Mouse (Mus musculus) spleen, adult 2 months (tissue): ENCODE results near the gene Abca1. TPM values are rescaled to one million over a fixed set of nuclear protein-coding genes. Genes with fewer than 3 reads are reported as not detected.

ENCODE experiments used
- DNase-seq, 2 experiments: peaks; one replicate each; pipeline versions ENCODE4 v3.0.0 to v3.0.0-alpha.2; 2012 to 2021; ENCODE audit warnings: low spot score in 2 of 2, low read depth in 1 of 2
- H3K27ac ChIP-seq: fragments of 200-500 bp; 2 replicates; pipeline ENCODE4 v1.5.1; 2012; ENCODE audit warnings: low read length, inconsistent platforms; ENCODE audit not compliant: insufficient read depth
- H3K27me3 ChIP-seq: fragments of 200-500 bp; 2 replicates; pipeline ENCODE4 v1.6.1; 2012; ENCODE audit warnings: mild to moderate bottlenecking, moderate library complexity, low read length, inconsistent platforms; ENCODE audit not compliant: control insufficient read depth, insufficient read depth
- H3K36me3 ChIP-seq: fragments of 200-500 bp; 2 replicates; pipeline ENCODE4 v1.6.1; 2012; ENCODE audit warnings: mild to moderate bottlenecking, low read length, inconsistent platforms; ENCODE audit not compliant: control insufficient read depth, insufficient read depth
- H3K4me1 ChIP-seq: fragments of 200-500 bp; 2 replicates; pipeline ENCODE4 v1.6.1; 2011; ENCODE audit warnings: inconsistent platforms; ENCODE audit not compliant: control insufficient read depth, insufficient read depth, insufficient read length
- H3K4me3 ChIP-seq: fragments of 200-500 bp; 2 replicates; pipeline ENCODE4 v1.5.1; 2011; ENCODE audit warnings: mild to moderate bottlenecking, inconsistent platforms; ENCODE audit not compliant: insufficient read depth, insufficient read length; ENCODE audit errors: extremely low read depth
- CTCF ChIP-seq: fragments of 200-500 bp; IDR thresholded peaks from 2 replicates; pipeline ENCODE4 v1.5.1; 2011; ENCODE audit warnings: mild to moderate bottlenecking, inconsistent platforms; ENCODE audit not compliant: insufficient read depth, insufficient read length, insufficient replicate concordance; ENCODE audit errors: extremely low read depth
- POLR2A ChIP-seq: fragments of 200-500 bp; IDR thresholded peaks from 2 replicates; pipeline ENCODE4 v1.6.1; 2011; ENCODE audit warnings: low read depth, low read length, inconsistent platforms
- WGBS: fragments of 180-500 bp; shearing (Covaris S2); methylation state at CpG from one replicate; pipeline ENCODE4 v1.1.7; 2018; 5-methylcytosine and 5-hydroxymethylcytosine counted together
- polyA plus RNA-seq: library from polyadenylated mRNA; depleted of rRNA; stranded (reverse); fragments of >200 nt; gene quantifications from 2 replicates; pipeline ENCODE4 v1.2.3, GENCODE M21; 2012; rRNA removed

The Abca1 gene
- 6.8 and 7.6 TPM in 2 replicates for polyA plus RNA-seq

DNA sequence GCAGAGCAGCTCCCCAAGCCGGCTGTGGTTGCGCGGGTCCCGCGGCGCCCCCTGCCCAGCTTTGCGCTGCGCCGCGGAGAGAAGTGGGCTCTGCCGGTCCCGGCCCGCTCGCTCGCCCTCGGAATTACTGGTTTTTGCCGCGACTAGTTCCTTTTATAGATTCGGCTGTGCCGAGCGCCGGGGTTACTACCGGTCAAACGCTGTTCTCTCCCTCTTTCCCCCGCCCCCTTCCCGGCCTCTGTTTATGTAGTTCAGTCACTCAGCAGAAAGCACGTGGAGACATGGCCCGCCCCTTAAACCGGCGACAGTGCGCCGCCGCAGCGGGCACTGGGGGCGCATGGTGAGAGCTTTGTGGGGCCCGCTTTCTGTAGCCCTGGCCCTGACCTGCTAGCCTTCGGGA lies at the start of gene Abca1:
Gene Abca1, minus strand, starts transcription at position 129 of the 400 bp plus-strand sequence.
- WGBS = under 1% methylated on average over 37 of the region's 37 CpGs
- H3K4me3 ChIP-seq = peak within 1 kb of the TSS; percentile 70

GRCm38 (mm10) chr4:53204482-53204881 lies 44.8 kb upstream of the Abca1 start:
- no peaks in the 10 kb centered on the region for H3K4me1 ChIP-seq
- H3K27me3 ChIP-seq = no peaks in the 10 kb centered on the region
- H3K27ac ChIP-seq = no peak overlapping the region
- H3K36me3 ChIP-seq = no peaks in the 10 kb centered on the region
- DNase-seq = no peak
- no peak for TF ChIP-seq POLR2A
- no peak for TF ChIP-seq CTCF
- no peak overlapping the region for H3K4me3 ChIP-seq
- 92% methylated on average over 7 of the region's 7 CpGs for WGBS

More for the DNA sequence above, at the start of gene Abca1:
- Histone ChIP-seq H3K4me1 (peaks cover 12% of the 10 kb centered on the region), H3K27ac (peak within 1 kb of the TSS; percentile 79), H3K36me3 (no peaks in the 10 kb centered on the region), H3K27me3 (no peaks in the 10 kb centered on the region)
- TF ChIP-seq CTCF (no peak), POLR2A (peak; percentile 45)
- DNase-seq = peak; percentile 89 to 94

GRCm38 (mm10) chr4:53203595-53204400 lies 44.1 kb upstream of the Abca1 start:
- Histone ChIP-seq H3K4me1 (no peaks in the 10 kb centered on the region), H3K36me3 (no peaks in the 10 kb centered on the region), H3K27me3 (no peaks in the 10 kb centered on the region), H3K27ac (no peak overlapping the region), H3K4me3 (no peak overlapping the region)
- WGBS = 77% methylated on average over 15 of the region's 15 CpGs
- DNase-seq = no peak
- TF ChIP-seq CTCF (no peak), POLR2A (no peak)

DNA sequence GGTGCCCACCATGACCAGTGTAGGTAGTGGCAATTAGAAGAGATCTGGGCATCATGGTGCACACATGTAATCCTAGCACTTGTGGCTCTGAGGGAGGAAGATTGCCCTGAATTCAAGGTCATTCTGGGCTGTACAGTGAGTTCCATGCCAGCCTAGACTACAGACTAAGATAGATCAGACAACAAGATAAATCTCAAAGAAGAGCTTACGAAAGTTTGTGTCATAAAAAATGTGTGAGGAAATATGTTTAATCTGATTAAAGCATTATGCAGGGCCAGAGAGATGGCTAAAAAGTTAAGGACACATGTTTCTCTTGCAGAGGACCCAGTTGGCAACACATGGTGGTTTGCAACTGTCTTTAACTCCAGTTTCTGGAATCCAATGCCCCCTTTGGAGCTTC lies 40.6 kb upstream of the Abca1 start:
- Histone ChIP-seq H3K27me3 (no peaks in the 10 kb centered on the region), H3K36me3 (no peaks in the 10 kb centered on the region), H3K27ac (no peak overlapping the region), H3K4me1 (peaks cover 2% of the 10 kb centered on the region; the same call in 1 of the 2 replicates), H3K4me3 (no peak overlapping the region)
- no peak for DNase-seq
- 90% methylated on average over 1 of the region's 1 CpGs for WGBS
- TF ChIP-seq CTCF (no peak), POLR2A (no peak)

DNA sequence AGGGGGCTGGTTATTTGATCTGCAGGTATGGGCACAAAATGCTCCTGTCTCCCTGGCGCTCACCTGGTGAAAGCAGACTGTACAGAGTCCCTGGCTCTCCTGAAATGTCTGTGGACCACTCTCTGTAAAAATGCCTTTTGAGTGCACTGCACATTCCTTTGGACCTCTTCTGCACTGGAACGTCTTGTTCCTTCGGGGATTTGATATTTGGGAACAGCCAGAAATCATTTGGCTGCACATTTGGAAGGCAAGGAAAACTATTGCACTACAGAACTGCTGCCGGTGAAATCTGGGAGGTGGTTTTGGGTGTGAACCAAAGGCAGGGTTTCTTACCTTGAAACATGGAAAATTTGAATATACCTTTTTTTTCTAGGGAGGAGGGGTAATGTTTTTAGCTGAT lies 38.1 kb upstream of the Abca1 start:
- peaks cover 2% of the 10 kb centered on the region; the same call in 1 of the 2 replicates for H3K4me1 ChIP-seq
- H3K36me3 ChIP-seq = no peaks in the 10 kb centered on the region
- no peak for DNase-seq
- H3K27me3 ChIP-seq = no peaks in the 10 kb centered on the region
- 90% methylated on average over 4 of the region's 4 CpGs for WGBS
- H3K27ac ChIP-seq = no peak overlapping the region
- TF ChIP-seq CTCF = no peak
- TF ChIP-seq POLR2A = no peak
- no peak overlapping the region for H3K4me3 ChIP-seq

DNA sequence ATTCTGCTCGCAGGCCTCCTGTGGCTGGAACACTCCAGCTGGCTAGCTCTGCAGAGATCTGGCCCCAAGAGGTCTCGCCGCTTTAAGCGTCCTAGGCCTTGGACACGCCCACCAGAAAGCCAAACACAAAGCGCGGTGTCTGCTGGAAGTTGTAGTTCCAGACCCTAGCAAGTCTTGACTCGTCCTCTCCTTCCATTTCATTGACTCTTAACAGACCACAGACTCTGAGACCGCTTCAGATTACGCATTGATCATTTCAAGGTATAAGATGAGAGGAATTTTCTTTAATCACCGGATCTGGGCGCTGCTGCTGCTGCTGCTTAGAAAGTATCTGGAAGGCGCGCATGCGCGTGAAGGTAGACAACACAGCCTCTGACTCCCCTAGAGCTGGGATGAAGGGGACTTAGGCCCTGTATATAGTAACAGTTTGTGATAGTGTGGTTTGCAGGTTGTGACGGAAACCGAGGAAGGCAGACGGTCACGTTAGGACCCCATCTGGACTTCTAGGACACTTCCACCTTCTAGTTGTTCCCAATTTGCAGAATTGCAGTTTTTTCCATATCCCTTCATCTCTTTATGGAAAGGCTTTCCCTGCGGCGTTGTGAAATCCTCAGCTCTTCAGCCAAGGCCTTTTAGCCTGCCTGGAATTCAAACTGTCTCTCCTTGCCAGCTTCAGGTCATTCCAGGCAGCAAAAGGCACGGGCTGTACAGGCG lies 36.5 kb upstream of the Abca1 start:
- no peaks in the 10 kb centered on the region for H3K27me3 ChIP-seq
- H3K27ac ChIP-seq = no peak overlapping the region
- WGBS = 32% methylated on average over 24 of the region's 24 CpGs
- H3K4me1 ChIP-seq = peaks cover 2% of the 10 kb centered on the region; the same call in 1 of the 2 replicates
- TF ChIP-seq CTCF = no peak
- TF ChIP-seq POLR2A = no peak
- H3K4me3 ChIP-seq = peak overlapping the region; percentile 37; the same call in 1 of the 2 replicates
- peak; percentile 65 to 86 for DNase-seq
- H3K36me3 ChIP-seq = no peaks in the 10 kb centered on the region

- peak in 1 of 2 experiments; percentile 7 for DNase-seq
Measured at GRCm38 (mm10) chr4:53187071-53187470, 27.4 kb upstream of the Abca1 start.

More at GRCm38 (mm10) chr4:53187071-53187470, 27.4 kb upstream of the Abca1 start:
- WGBS = 3% methylated on average over 4 of the region's 4 CpGs
- TF ChIP-seq CTCF (no peak), POLR2A (no peak)
- peaks cover 5% of the 10 kb centered on the region; the same call in 1 of the 2 replicates for H3K4me1 ChIP-seq
- H3K27me3 ChIP-seq = no peaks in the 10 kb centered on the region
- H3K27ac ChIP-seq = peak overlapping the region; percentile 45
- H3K36me3 ChIP-seq = no peaks in the 10 kb centered on the region
- H3K4me3 ChIP-seq = no peak overlapping the region
